Mouse (Mus musculus) kidney, adult 2 months (tissue): ENCODE measurements around the gene Akap12.

Experiments
- CTCF ChIP-seq: fragments of 200-500 bp; conservative IDR thresholded peaks from 2 replicates; pipeline ENCODE4 v1.5.1; 2011; ENCODE audit warnings: low read depth, mild to moderate bottlenecking, control low read depth, low read length, moderate library complexity, mixed read lengths; ENCODE audit not compliant: insufficient read depth, insufficient read length
- POLR2A ChIP-seq: fragments of 200-500 bp; IDR thresholded peaks from one replicate; pipeline ENCODE4 v1.6.1; 2011; ENCODE audit warnings: low read depth, low read length, control low read depth

GRCm38 (mm10) chr10:4293418-4293817, 27.2 kb downstream of the Akap12 start:
- TF ChIP-seq POLR2A (no peak), CTCF (no peak)
